Mouse (Mus musculus) limb, embryonic 12.5 days (tissue): ENCODE measurements around the gene Cbfa2t2. TPM values are rescaled to one million over a fixed set of nuclear protein-coding genes. Genes with fewer than 3 reads are reported as not detected.

Experiments used
- ATAC-seq: fragments of 200-750 bp; cut with Nextera tagmentation; 2 replicates; pipeline ENCODE4 v1.8.0; 2017; ENCODE audit warnings: low read depth, moderate TSS enrichment; ENCODE audit not compliant: insufficient number of reproducible peaks, insufficient read depth, low FRiP score, low TSS enrichment
- H3K27ac ChIP-seq: fragments of 300-500 bp; sonication (generic); 2 replicates; pipeline ENCODE4 v1.5.1; 2016; ENCODE audit warnings: mild to moderate bottlenecking, moderate library complexity
- H3K27me3 ChIP-seq: fragments of 300-500 bp; sonication (generic); 2 replicates; pipeline ENCODE4 v1.6.1; 2016; ENCODE audit warnings: mild to moderate bottlenecking, moderate library complexity
- H3K36me3 ChIP-seq: fragments of 300-500 bp; sonication (generic); 2 replicates; pipeline ENCODE4 v1.6.1; 2016; ENCODE audit warnings: mild to moderate bottlenecking, moderate library complexity
- H3K4me1 ChIP-seq: fragments of 300-500 bp; sonication (generic); replicated peaks from 2 replicates; pipeline ENCODE4 v1.6.1; 2016
- H3K4me2 ChIP-seq: fragments of 300-500 bp; sonication (generic); 2 replicates; pipeline ENCODE4 v1.6.1; 2016; ENCODE audit warnings: mild to moderate bottlenecking, moderate library complexity
- H3K4me3 ChIP-seq: fragments of 300-500 bp; sonication (generic); replicated peaks from 2 replicates; pipeline ENCODE4 v1.5.1; 2016; ENCODE audit warnings: mild to moderate bottlenecking
- H3K9ac ChIP-seq: fragments of 300-500 bp; sonication (generic); replicated peaks from 2 replicates; pipeline ENCODE4 v1.6.1; 2016; ENCODE audit warnings: mild to moderate bottlenecking, moderate library complexity
- H3K9me3 ChIP-seq: fragments of 300-500 bp; sonication (generic); 2 replicates; pipeline ENCODE4 v1.6.1; 2016; ENCODE audit warnings: mild to moderate bottlenecking, moderate library complexity
- WGBS: fragments of 180-500 bp; shearing (Covaris S2); methylation state at CpG from one replicate; pipeline ENCODE4 v1.1.7; 2016; 5-methylcytosine and 5-hydroxymethylcytosine counted together
- polyA plus RNA-seq: library from polyadenylated mRNA; unstranded; fragments of >200 nt; fragmentation: Nextera tagmentation; extraction: Ambion mirVana; gene quantifications from 2 replicates; pipeline ENCODE4 v1.2.1, GENCODE M21; 2016

Gene Cbfa2t2
- polyA plus RNA-seq, 1 experiment from 2014 or later = 57.8 TPM

GRCm38 (mm10) chr2:154552424-154552907 lies 116.2 kb downstream of the Cbfa2t2 start:
- Histone ChIP-seq H3K4me1 (peaks cover 28% of the 10 kb centered on the region), H3K4me2 (peak overlapping the region; percentile 51), H3K9ac (peak overlapping the region; percentile 32), H3K4me3 (peak overlapping the region; percentile 20), H3K27me3 (peaks cover 45% of the 10 kb centered on the region), H3K9me3 (no peaks in the 10 kb centered on the region), H3K36me3 (no peaks in the 10 kb centered on the region), H3K27ac (no peak overlapping the region)
- ATAC-seq = no peak
- WGBS = 27% methylated on average over 27 of the region's 27 CpGs

- peaks cover 41% of the 10 kb centered on the region for H3K4me1 ChIP-seq
- H3K4me2 ChIP-seq = no peak overlapping the region
- 89% methylated on average over 6 of the region's 6 CpGs for WGBS
- no peak overlapping the region for H3K4me3 ChIP-seq
- H3K27ac ChIP-seq = no peak overlapping the region
- H3K36me3 ChIP-seq = peaks cover 6% of the 10 kb centered on the region
- H3K9me3 ChIP-seq = no peaks in the 10 kb centered on the region
- no peak for ATAC-seq
- H3K9ac ChIP-seq = no peak overlapping the region
- peaks cover 37% of the 10 kb centered on the region for H3K27me3 ChIP-seq
These were observed 119.0 kb downstream of the Cbfa2t2 start for GRCm38 (mm10) chr2:154555235-154555634.

- WGBS = 41% methylated on average over 5 of the region's 5 CpGs
- Histone ChIP-seq H3K27ac (no peak overlapping the region), H3K4me2 (0 out of 2 replicates have a peak overlapping the region, but pooled peaks have one; percentile 62), H3K27me3 (peaks cover 16% of the 10 kb centered on the region), H3K36me3 (peaks cover 25% of the 10 kb centered on the region), H3K9ac (0 out of 2 replicates have a peak overlapping the region, but pooled peaks have one; percentile 28), H3K4me1 (peaks cover 34% of the 10 kb centered on the region), H3K4me3 (no peak overlapping the region), H3K9me3 (no peaks in the 10 kb centered on the region)
- ATAC-seq = no peak
These were observed 121.0 kb downstream of the Cbfa2t2 start for GRCm38 (mm10) chr2:154557184-154557832.

GRCm38 (mm10) chr2:154558264-154559039 lies 122.2 kb downstream of the Cbfa2t2 start, which contains the start of gene Necab3:
Necab3 (minus strand) TSS chr2:154558890.
- no peak; the same call in 1 of the 2 replicates for ATAC-seq
- peaks cover 8% of the 10 kb centered on the region; the same call in 1 of the 2 replicates for H3K27me3 ChIP-seq
- H3K36me3 ChIP-seq = peaks cover 34% of the 10 kb centered on the region
- H3K4me3 ChIP-seq = peak within 1 kb of the TSS; percentile 36
- H3K4me2 ChIP-seq = peak within 1 kb of the TSS; percentile 62
- peaks cover 29% of the 10 kb centered on the region for H3K4me1 ChIP-seq
- peak within 1 kb of the TSS; percentile 38; the same call in 1 of the 2 replicates for H3K9ac ChIP-seq
- H3K27ac ChIP-seq = no peak within 1 kb of the TSS; the same call in 1 of the 2 replicates
- H3K9me3 ChIP-seq = no peaks in the 10 kb centered on the region
- 4% methylated on average over 34 of the region's 34 CpGs for WGBS

- Histone ChIP-seq H3K27ac (peak overlapping the region; percentile 23; the same call in 1 of the 2 replicates), H3K4me1 (peaks cover 53% of the 10 kb centered on the region), H3K9me3 (no peaks in the 10 kb centered on the region), H3K9ac (no peak overlapping the region), H3K36me3 (peaks cover 50% of the 10 kb centered on the region), H3K4me3 (no peak overlapping the region), H3K27me3 (no peaks in the 10 kb centered on the region), H3K4me2 (no peak overlapping the region)
- 85% methylated on average over 21 of the region's 22 CpGs for WGBS
- ATAC-seq = no peak
These were observed 127.4 kb downstream of the Cbfa2t2 start for GRCm38 (mm10) chr2:154563612-154564170.

GRCm38 (mm10) chr2:154565562-154565961 lies 129.3 kb downstream of the Cbfa2t2 start:
- 66% methylated on average over 3 of the region's 3 CpGs for WGBS
- no peak overlapping the region for H3K4me2 ChIP-seq
- ATAC-seq = no peak
- H3K4me3 ChIP-seq = no peak overlapping the region
- no peaks in the 10 kb centered on the region for H3K27me3 ChIP-seq
- peaks cover 41% of the 10 kb centered on the region for H3K36me3 ChIP-seq
- H3K4me1 ChIP-seq = peaks cover 51% of the 10 kb centered on the region
- no peaks in the 10 kb centered on the region for H3K9me3 ChIP-seq
- H3K9ac ChIP-seq = no peak overlapping the region
- H3K27ac ChIP-seq = peak overlapping the region; percentile 67; the same call in 1 of the 2 replicates

GRCm38 (mm10) chr2:154566641-154567040 lies 130.4 kb downstream of the Cbfa2t2 start:
- Histone ChIP-seq H3K9me3 (no peaks in the 10 kb centered on the region), H3K27me3 (no peaks in the 10 kb centered on the region), H3K4me1 (peaks cover 55% of the 10 kb centered on the region), H3K9ac (no peak overlapping the region; the same call in 1 of the 2 replicates), H3K36me3 (peaks cover 31% of the 10 kb centered on the region), H3K4me2 (peak overlapping the region; percentile 19; the same call in 1 of the 2 replicates), H3K27ac (peak overlapping the region; percentile 67), H3K4me3 (0 out of 2 replicates have a peak overlapping the region, but pooled peaks have one; percentile 6)
- ATAC-seq = no peak
- 32% methylated on average over 8 of the region's 8 CpGs for WGBS

- Histone ChIP-seq H3K4me2 (peak overlapping the region; percentile 77), H3K36me3 (peaks cover 23% of the 10 kb centered on the region), H3K9ac (peak overlapping the region; percentile 86; the same call in 1 of the 2 replicates), H3K27ac (peak overlapping the region; percentile 88; the same call in 1 of the 2 replicates), H3K4me1 (peaks cover 65% of the 10 kb centered on the region), H3K9me3 (no peaks in the 10 kb centered on the region), H3K27me3 (no peaks in the 10 kb centered on the region), H3K4me3 (peak overlapping the region; percentile 91)
- WGBS = 81% methylated on average over 2 of the region's 2 CpGs
- no peak for ATAC-seq
These were observed 131.5 kb downstream of the Cbfa2t2 start for GRCm38 (mm10) chr2:154567766-154568165.

- Histone ChIP-seq H3K9me3 (no peaks in the 10 kb centered on the region), H3K4me3 (peak overlapping the region; percentile 91), H3K4me2 (peak overlapping the region; percentile 77), H3K36me3 (peaks cover 16% of the 10 kb centered on the region), H3K27ac (peak overlapping the region; percentile 88), H3K4me1 (peaks cover 65% of the 10 kb centered on the region), H3K9ac (peak overlapping the region; percentile 86), H3K27me3 (no peaks in the 10 kb centered on the region)
- 20% methylated on average over 10 of the region's 10 CpGs for WGBS
- ATAC-seq = no peak
These were observed 132.2 kb downstream of the Cbfa2t2 start for GRCm38 (mm10) chr2:154568329-154569070.

- peaks cover 8% of the 10 kb centered on the region for H3K36me3 ChIP-seq
- H3K27me3 ChIP-seq = no peaks in the 10 kb centered on the region
- under 1% methylated on average over 70 of the region's 70 CpGs for WGBS
- peak; percentile 64 for ATAC-seq
- H3K9me3 ChIP-seq = no peaks in the 10 kb centered on the region
- H3K4me1 ChIP-seq = peaks cover 63% of the 10 kb centered on the region
- peak overlapping the region; percentile 91 for H3K4me3 ChIP-seq
- H3K9ac ChIP-seq = peak overlapping the region; percentile 86
- H3K27ac ChIP-seq = peak overlapping the region; percentile 88
- H3K4me2 ChIP-seq = peak overlapping the region; percentile 77
These were observed 132.9 kb downstream of the Cbfa2t2 start for GRCm38 (mm10) chr2:154569071-154569748.
